Mouse (Mus musculus) limb, embryonic 14.5 days (tissue): Measurements from ENCODE around the gene Mb. TPM values are rescaled to one million over a fixed set of nuclear protein-coding genes. Genes with fewer than 3 reads are reported as not detected.

Source experiments
- ATAC-seq: fragments of 200-750 bp; cut with Nextera tagmentation; 2 replicates; pipeline ENCODE4 v1.8.0; 2017; ENCODE audit warnings: low read depth, moderate number of reproducible peaks, moderate TSS enrichment; ENCODE audit not compliant: low FRiP score
- DNase-seq: peaks from one replicate; pipeline ENCODE4 v3.0.0-alpha.2; 2015; ENCODE audit warnings: low spot score
- H3K27ac ChIP-seq: fragments of 300-500 bp; sonication (generic); replicated peaks from 2 replicates; pipeline ENCODE4 v1.5.1; 2014; ENCODE audit warnings: low read depth, mild to moderate bottlenecking, low read length, moderate library complexity, mixed read lengths
- H3K27me3 ChIP-seq: fragments of 300-500 bp; sonication (generic); 2 replicates; pipeline ENCODE4 v1.6.1; 2014; ENCODE audit warnings: low read length, mixed read lengths; ENCODE audit not compliant: control insufficient read depth, insufficient read depth
- H3K36me3 ChIP-seq: fragments of 300-500 bp; sonication (generic); 2 replicates; pipeline ENCODE4 v1.6.1; 2014; ENCODE audit warnings: mild to moderate bottlenecking, low read length, moderate library complexity, mixed read lengths; ENCODE audit not compliant: control insufficient read depth, insufficient read depth
- H3K4me1 ChIP-seq: fragments of 300-500 bp; sonication (generic); 2 replicates; pipeline ENCODE4 v1.6.1; 2014; ENCODE audit warnings: antibody characterized with exemption, low read length, mixed read lengths; ENCODE audit not compliant: control insufficient read depth, insufficient read depth
- H3K4me2 ChIP-seq: fragments of 300-500 bp; sonication (generic); replicated peaks from 2 replicates; pipeline ENCODE4 v1.6.1; 2014; ENCODE audit warnings: low read depth, mild to moderate bottlenecking, low read length, moderate library complexity; ENCODE audit not compliant: severe bottlenecking
- H3K4me3 ChIP-seq: fragments of 300-500 bp; sonication (generic); replicated peaks from 2 replicates; pipeline ENCODE4 v1.5.1; 2014; ENCODE audit warnings: low read length
- H3K9ac ChIP-seq: fragments of 300-500 bp; sonication (generic); 2 replicates; pipeline ENCODE4 v1.6.1; 2014; ENCODE audit warnings: mild to moderate bottlenecking, low read depth, low read length, moderate library complexity; ENCODE audit not compliant: severe bottlenecking
- H3K9me3 ChIP-seq: fragments of 300-500 bp; sonication (generic); 2 replicates; pipeline ENCODE4 v1.6.1; 2016; ENCODE audit warnings: low read length; ENCODE audit not compliant: control insufficient read depth
- POLR2A ChIP-seq: fragments of 200-500 bp; IDR thresholded peaks from 2 replicates; pipeline ENCODE4 v1.8.0; 2012; ENCODE audit warnings: inconsistent platforms, mild to moderate bottlenecking, moderate library complexity, borderline replicate concordance; ENCODE audit not compliant: insufficient read depth, insufficient read length; ENCODE audit errors: extremely low read depth
- WGBS: fragments of 180-500 bp; shearing (Covaris S2); extraction: QIAGEN DNeasy Blood & Tissue Kit; methylation state at CpG from one replicate; pipeline ENCODE4 v1.1.7; 2014; 5-methylcytosine and 5-hydroxymethylcytosine counted together
- polyA plus RNA-seq, 2 experiments: library from polyadenylated mRNA; depleted of rRNA in 1 of 2; stranded (reverse) in 1 of 2; unstranded in 1 of 2; fragments of >200 nt; fragmentation: Nextera tagmentation in 1 of 2; extraction: Ambion mirVana in 1 of 2; gene quantifications; 2 replicates each; pipeline versions ENCODE4 v1.2.1 to v1.2.3; 2012 to 2014

Mb gene
- polyA plus RNA-seq, 2 experiments, result 10.4 to 12.0 TPM

- H3K9ac ChIP-seq, result no peak overlapping the region
- 50% methylated on average over 11 of the region's 11 CpGs for WGBS
- ATAC-seq, result peak; percentile 61
- DNase-seq, result peak; percentile 87
- no peaks in the 10 kb centered on the region for H3K9me3 ChIP-seq
- peaks cover 50% of the 10 kb centered on the region for H3K4me1 ChIP-seq
- H3K4me2 ChIP-seq, result no peak overlapping the region
- H3K4me3 ChIP-seq, result no peak overlapping the region
- no peaks in the 10 kb centered on the region for H3K27me3 ChIP-seq
- peak overlapping the region; percentile 96 for H3K27ac ChIP-seq
- H3K36me3 ChIP-seq, result no peaks in the 10 kb centered on the region
- no peak for TF ChIP-seq POLR2A
These were observed 14.0 kb downstream of the Mb start for GRCm38 (mm10) chr15:77036320-77036988.

GRCm38 (mm10) chr15:77035643-77036042, 14.8 kb downstream of the Mb start:
- H3K27me3 ChIP-seq, result no peaks in the 10 kb centered on the region
- no peak for TF ChIP-seq POLR2A
- H3K4me3 ChIP-seq, result no peak overlapping the region
- ATAC-seq, result no peak
- no peak for DNase-seq
- H3K4me1 ChIP-seq, result peaks cover 54% of the 10 kb centered on the region
- no peak overlapping the region for H3K4me2 ChIP-seq
- no peaks in the 10 kb centered on the region for H3K36me3 ChIP-seq
- H3K9me3 ChIP-seq, result no peaks in the 10 kb centered on the region
- H3K27ac ChIP-seq, result peak overlapping the region; percentile 96
- H3K9ac ChIP-seq, result no peak overlapping the region
- WGBS, result 60% methylated on average over 3 of the region's 3 CpGs

- H3K4me1 ChIP-seq, result peaks cover 48% of the 10 kb centered on the region
- no peak for TF ChIP-seq POLR2A
- no peaks in the 10 kb centered on the region for H3K27me3 ChIP-seq
- WGBS, result 72% methylated on average over 6 of the region's 6 CpGs
- H3K36me3 ChIP-seq, result no peaks in the 10 kb centered on the region
- H3K4me3 ChIP-seq, result no peak overlapping the region
- DNase-seq (no peak), ATAC-seq (no peak)
- H3K27ac ChIP-seq, result no peak overlapping the region
- H3K9ac ChIP-seq, result no peak overlapping the region
- no peaks in the 10 kb centered on the region for H3K9me3 ChIP-seq
- no peak overlapping the region for H3K4me2 ChIP-seq
These were observed 15.9 kb downstream of the Mb start for GRCm38 (mm10) chr15:77034526-77034925.

GRCm38 (mm10) chr15:77031271-77031670, 19.2 kb downstream of the Mb start:
- WGBS, result 31% methylated on average over 3 of the region's 3 CpGs
- no peak for DNase-seq

GRCm38 (mm10) chr15:77029331-77029991, 21.0 kb downstream of the Mb start:
- H3K9ac ChIP-seq, result no peak overlapping the region; the same call in 1 of the 2 replicates
- H3K27ac ChIP-seq, result 0 out of 2 replicates have a peak overlapping the region, but pooled peaks have one; percentile 16
- no peaks in the 10 kb centered on the region for H3K9me3 ChIP-seq
- peaks cover 14% of the 10 kb centered on the region for H3K4me1 ChIP-seq
- 20% methylated on average over 7 of the region's 7 CpGs for WGBS
- peak; percentile 98 for DNase-seq
- no peak overlapping the region; the same call in 1 of the 2 replicates for H3K4me2 ChIP-seq
- no peaks in the 10 kb centered on the region for H3K27me3 ChIP-seq
- ATAC-seq, result peak; percentile 84
- no peaks in the 10 kb centered on the region for H3K36me3 ChIP-seq
- TF ChIP-seq POLR2A, result 0 out of 2 replicates have a peak, but pooled peaks have one; percentile 18
- no peak overlapping the region for H3K4me3 ChIP-seq

More at GRCm38 (mm10) chr15:77031271-77031670, 19.2 kb downstream of the Mb start:
- no peak for TF ChIP-seq POLR2A
- H3K4me3 ChIP-seq, result no peak overlapping the region
- no peak overlapping the region for H3K9ac ChIP-seq
- no peak overlapping the region for H3K27ac ChIP-seq
- no peaks in the 10 kb centered on the region for H3K9me3 ChIP-seq
- H3K36me3 ChIP-seq, result no peaks in the 10 kb centered on the region
- ATAC-seq, result no peak
- no peaks in the 10 kb centered on the region for H3K27me3 ChIP-seq
- H3K4me1 ChIP-seq, result peaks cover 25% of the 10 kb centered on the region
- no peak overlapping the region for H3K4me2 ChIP-seq
